Mouse (Mus musculus): ENCODE measurements around the gene Ankfy1. TPM values are rescaled to one million over a fixed set of nuclear protein-coding genes. Genes with fewer than 3 reads are reported as not detected.
"Not testable (repeated sequence)": the region's sequence is repeated elsewhere in the genome, so short reads cannot be mapped to it uniquely, and the experiment has no call there.

Gene Ankfy1
- total RNA-seq (2021), result 10 to 100 TPM; 37.9 to 38.4 TPM
- long read RNA-seq, experiment 1, full-length matches to known transcripts, result 1 of 13 reads
- long read RNA-seq, experiment 1, partial matches to known transcripts, result 1 of 13 reads
- long read RNA-seq, experiment 1, other reads (novel, unspliced or antisense), result 11 of 13 reads
- long read RNA-seq, experiment 2, full-length matches to known transcripts, result 1 of 9 reads
- long read RNA-seq, experiment 2, partial matches to known transcripts, result 0 of 9 reads
- long read RNA-seq, experiment 2, other reads (novel, unspliced or antisense), result 8 of 9 reads

DNA sequence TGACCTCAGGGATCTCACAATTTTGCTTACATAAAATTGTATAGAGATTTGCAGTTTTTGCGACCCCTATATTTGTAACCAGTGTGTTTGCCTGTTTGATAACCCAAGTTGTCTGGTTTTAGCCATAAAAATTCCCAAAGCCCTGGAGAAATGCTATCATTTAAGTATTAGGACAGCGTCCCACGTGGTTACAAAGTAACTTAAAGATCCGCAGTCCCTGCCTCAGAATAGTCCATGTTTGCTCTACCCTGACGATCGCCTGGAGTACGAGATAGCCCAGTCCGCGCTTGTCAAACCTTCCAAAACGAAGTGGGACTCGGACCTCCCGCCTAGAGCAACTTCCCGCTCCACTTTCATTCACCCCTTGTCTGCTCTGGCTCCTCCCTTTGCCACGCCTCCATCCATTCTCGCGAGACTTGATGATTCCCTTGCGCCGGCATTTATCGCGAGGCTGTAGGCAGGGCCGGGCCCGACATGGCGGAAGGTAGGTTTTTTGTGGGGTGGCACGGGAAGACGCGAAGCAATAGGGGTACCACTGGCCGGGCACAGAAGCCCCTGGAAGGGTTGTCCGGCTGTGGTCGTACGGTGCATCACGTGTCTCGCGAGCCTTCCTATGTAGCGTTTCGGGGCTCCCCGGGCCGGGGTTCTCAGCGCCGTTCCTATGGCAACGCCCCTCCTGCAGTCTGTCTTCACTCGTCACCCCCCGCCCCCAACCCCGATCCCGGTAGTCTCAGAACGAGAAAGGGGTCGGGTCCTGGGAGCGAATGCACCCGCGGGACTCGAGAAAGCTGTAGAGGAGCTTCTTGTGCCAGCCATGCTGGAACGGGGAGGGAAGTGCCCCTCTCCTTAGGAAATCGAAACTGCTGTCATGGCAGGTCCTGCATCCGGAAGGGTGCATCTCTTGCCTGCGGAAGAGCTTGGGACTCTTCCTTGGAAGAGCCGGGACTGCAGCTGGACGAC lies at the start of gene Ankfy1:
Ankfy1 (plus strand) TSS at position 456 of the 960 bp plus-strand sequence.
- DNase-seq (ENCODE audit: low spot score in 2 of 2), result peak; percentile 96

DNA sequence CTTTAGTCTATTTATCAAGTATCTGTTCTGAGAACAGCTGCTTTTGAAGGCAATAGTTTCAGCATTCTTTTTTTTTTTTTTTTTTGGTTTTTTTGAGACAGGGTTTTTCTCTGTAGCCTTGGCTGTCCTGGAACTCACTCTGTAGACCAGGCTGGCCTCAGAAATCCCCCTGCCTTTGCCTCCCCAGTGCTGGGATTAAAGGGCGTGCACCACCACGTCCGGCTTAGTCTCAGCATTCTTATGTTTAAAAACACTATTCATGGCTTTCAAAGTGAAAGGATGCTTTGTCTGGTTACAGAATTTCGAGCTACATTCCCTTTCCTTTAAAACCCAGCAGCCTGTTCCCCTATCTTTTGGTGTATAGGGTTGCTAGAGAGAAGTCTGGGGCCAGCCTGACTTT lies 47.1 kb upstream of the Ankfy1 start:
- no peak for DNase-seq (ENCODE audit: low spot score in 2 of 2)

DNA sequence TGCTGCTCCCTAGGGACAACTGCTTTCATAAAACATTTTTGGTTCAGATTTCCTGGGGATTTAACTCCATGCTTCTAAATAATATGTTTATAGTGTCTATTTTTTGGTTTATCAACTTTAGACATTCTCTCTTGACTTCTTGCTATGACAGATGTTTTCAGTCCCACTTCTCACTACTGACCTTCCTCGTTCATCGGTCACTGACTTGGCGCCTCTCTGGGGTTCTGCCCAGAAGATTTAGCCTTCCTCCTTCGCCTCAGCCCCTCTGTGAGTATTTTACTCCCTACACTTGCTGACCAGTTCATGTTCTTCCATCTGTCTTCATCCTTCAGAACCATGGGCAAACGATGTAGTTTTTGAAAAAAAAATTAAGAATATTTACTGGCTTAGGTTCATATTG lies 44.4 kb upstream of the Ankfy1 start:
- no peak for DNase-seq (ENCODE audit: low spot score in 2 of 2)

DNA sequence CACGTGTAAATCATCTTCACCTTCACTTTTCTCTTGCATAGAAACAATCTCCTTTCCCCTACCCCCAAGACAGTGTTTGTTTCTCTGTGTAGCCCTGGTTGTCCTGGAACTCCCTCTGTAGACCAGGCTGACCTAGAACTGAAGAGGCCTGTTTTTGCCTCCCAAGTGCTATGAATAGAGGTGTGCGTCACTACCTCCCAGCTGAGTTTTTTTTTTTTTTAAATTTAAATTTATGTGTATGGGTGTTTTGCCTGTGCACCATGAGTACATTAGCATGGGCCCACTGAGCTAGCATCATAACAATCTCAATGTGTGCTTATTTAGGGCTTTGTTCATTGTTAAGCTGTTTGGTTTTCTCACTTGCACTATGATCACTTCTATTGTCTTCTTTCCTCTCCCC lies 39.5 kb upstream of the Ankfy1 start:
- no peak for DNase-seq (ENCODE audit: low spot score in 2 of 2)

DNA sequence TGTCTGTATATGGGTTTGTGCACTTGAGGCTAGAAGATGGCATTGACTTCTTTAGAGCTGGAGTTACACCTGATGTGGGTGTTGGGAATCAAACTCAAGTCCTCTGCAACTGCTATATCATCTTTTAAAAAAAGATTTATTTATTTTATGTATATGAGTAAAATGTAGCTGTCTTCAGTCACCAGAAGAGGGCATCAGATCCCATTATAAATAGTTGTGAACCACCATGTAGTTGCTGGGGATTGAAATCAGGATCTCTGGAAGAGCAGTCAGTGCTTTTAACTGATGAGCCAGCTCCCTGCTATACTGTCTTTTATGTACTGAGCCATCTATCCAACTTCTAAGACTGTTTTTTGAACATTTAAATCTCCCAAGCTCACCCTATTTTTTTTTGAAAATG lies 29.9 kb upstream of the Ankfy1 start:
- DNase-seq (ENCODE audit: low spot score in 2 of 2), result no peak

DNA sequence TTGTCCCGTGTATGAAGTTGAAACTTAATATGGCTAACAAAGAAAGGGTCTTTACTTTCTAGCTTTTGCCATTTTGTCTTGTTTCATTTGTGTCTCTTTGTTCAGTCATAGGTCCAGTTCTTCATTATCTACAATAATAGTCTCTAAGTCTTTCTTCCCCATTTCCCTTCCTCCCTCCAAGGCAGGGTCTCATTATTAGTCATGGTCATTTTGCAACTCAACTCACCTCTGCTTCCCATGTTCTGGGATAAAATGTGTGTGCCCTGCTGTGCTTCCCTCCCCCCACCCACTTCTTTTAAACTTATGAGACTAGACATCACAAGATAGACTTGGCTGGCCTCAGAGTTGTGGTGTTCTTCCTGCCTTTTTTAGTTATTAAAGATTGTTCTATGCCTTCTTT lies 29.4 kb upstream of the Ankfy1 start:
- DNase-seq (ENCODE audit: low spot score in 2 of 2), result no peak

DNA sequence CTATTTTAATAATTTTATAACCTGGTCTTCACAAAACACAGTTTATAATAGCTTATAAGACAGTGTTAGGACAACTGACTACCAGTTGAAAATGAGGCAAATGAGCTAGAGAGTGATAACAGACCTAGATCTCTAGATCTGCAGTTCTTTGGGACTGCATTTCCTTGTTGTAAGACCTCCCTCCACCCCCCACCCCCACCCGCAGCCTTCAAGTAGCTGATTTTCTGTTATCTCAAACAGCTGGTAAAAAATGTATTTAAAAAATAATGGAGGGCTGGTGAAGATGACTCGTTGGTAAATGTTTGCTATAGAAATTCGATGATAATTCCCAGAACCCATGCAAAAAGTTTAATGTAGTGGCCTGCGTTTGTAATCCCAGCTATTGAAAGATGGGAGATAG lies 25.2 kb upstream of the Ankfy1 start:
- no peak for DNase-seq (ENCODE audit: low spot score in 2 of 2)

DNA sequence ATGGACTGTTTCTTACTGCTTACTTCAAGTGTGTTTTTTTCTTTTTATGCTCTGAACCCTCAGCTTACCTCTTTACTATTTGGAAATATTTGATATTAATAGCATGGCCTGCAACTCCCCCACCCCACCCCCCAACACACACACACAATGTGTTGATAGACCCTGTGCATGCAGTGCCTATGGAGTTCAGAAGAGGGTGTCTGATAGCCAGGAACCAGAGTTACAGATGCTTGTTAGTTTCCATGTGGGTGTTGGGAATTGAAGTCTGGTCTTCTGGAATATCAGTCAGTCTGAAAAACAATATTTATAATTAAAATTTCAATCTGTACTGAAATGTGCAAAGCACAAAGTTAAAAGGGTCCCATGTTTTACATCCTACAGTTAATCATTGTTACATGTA lies 19.2 kb upstream of the Ankfy1 start:
- DNase-seq (ENCODE audit: low spot score in 2 of 2), result no peak

DNA sequence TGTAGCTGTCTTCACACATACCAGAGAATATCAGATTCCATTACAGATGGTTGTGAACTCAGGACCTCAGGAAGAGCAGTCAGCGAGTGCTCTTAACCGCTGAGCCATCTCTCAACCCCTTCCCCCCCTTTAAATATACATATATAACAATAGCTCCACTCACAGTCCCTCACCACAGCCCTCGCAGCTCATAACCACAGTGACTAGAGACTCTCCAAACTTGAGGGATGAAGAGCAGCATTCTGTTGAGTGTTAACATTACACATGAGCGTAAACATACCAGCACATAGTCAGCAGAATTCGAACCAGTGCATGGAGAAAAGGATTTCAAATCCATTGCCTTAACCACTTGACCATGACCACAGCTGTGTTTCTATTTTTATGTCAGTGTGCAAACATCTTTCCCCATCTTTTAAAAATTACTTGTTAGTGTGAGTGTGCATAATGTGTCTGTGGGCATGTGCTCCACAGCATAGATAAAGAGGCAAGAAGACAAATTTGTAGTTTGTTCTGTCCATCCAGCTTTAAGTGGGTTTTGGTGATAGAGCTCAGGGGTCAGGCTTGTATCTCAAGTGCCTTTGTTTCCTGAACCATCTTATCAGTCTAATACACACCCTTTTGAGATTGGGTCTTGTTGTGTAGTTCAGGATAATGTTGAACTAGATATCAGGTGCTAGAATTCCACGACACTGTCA lies 18.4 kb upstream of the Ankfy1 start:
- no peak for DNase-seq (ENCODE audit: low spot score in 2 of 2)

DNA sequence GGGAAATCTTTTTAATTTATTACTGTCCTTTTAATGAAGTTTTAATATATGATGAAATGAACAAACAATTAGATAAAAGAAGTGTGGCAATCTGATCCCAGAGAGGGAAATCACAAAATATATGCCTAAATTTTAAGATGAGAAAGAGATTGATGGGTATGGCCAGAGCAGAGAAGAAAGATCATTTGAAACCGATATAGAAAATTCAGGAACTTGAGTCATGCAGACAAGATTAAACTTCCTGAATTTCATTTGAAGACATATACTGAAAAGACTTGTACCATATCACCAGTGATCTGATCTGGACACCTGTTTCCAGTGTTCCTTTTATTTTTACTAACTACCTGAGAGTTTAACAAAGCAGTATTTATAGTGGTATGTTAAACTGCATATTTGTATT lies 17.4 kb upstream of the Ankfy1 start:
- no peak for DNase-seq (ENCODE audit: low spot score in 2 of 2)

DNA sequence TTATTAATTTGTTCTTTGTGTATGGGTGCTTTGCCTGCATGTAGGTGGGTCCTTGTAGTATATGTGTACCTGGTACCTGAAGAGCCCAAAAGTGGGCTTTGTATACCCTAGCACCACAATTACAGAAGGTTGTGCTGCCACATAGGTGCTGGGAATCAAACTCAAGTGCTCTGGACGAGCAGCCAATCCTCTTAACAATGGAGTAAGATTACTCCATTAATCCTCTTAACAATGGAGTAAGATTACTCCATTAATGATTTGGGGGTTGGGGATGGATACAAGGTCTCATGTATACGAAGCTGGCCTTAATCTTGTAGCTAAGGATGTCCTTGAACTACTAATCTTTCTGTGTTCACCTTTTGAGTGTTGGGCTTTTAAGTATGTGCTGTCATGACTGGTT lies 14.5 kb upstream of the Ankfy1 start:
- no peak for DNase-seq (ENCODE audit: low spot score in 2 of 2)

DNA sequence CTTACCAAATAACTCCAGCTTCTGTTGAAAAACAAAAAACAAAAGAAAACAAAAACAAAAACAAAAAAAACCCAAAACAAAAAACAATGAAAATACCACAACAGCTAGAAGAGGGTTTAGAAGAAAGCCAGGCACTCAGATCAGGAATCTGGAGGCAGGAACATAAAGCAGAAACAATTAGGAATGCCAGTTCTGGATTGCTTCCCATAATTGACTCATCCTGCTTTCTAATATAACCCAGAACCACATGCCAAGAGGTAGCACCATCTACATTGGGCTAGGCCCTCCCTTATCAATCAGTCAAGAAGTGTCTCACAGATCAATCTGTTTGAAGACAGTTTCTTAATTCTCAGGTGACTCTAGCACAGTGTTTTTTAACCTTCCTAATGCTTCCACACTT lies 9.1 kb upstream of the Ankfy1 start:
- DNase-seq (ENCODE audit: low spot score in 2 of 2), result no peak

DNA sequence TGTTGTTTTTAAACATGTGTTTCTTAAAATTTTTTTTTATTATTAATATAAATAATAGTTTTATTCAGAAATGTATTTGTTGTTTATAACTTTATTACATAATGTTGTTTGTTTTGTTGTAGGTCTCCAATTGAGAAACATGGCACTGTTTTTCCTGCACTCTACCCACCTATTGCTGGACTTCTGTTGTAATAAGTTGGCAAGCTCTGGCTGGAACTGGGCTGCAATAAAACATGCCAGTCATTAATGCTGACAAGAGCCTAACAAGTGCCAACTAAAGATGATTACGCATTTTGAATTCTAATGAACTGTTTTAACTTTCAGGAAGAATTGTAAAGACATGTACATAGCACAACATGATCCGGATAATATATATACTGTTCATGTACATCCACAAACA lies 6.4 kb upstream of the Ankfy1 start:
- DNase-seq (ENCODE audit: low spot score in 2 of 2), result no peak

DNA sequence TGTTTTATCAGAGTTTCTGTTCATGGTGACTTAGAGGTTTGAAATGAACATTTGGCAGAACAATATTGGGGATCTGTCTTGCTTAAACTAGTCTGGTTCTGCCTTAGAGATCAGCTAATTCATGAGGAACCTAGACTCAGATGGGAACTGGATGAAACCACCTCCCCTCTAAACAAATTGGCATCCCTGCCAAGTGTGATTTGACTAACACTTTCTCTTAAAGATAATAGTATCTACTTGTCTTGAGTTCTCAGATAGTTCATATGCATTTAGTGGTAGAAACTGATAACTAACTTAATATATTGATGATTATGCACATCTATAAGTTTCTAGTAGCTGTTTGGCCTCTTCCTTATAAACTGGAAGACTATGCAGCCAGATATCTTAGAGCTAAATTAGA lies 3.1 kb upstream of the Ankfy1 start:
- DNase-seq (ENCODE audit: low spot score in 2 of 2), result no peak

DNA sequence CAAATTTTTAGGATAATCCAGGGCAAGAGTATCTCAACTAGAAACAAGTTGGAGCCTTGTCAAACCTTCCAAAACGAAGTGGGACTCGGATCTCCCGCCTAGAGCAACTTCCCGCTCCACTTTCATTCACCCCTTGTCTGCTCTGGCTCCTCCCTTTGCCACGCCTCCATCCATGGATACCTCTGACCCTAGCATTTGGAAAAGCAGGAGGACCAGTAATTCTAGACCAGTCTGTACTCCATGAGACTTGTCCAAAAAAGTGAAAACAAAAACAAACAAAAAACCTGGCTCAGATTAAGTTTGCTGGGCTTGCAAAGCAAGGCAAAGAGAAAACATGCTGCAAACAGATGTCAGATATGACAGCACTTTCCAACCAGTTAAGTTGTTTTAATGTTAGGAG lies 1.6 kb upstream of the Ankfy1 start:
- DNase-seq (ENCODE audit: low spot score in 2 of 2), result no peak

DNA sequence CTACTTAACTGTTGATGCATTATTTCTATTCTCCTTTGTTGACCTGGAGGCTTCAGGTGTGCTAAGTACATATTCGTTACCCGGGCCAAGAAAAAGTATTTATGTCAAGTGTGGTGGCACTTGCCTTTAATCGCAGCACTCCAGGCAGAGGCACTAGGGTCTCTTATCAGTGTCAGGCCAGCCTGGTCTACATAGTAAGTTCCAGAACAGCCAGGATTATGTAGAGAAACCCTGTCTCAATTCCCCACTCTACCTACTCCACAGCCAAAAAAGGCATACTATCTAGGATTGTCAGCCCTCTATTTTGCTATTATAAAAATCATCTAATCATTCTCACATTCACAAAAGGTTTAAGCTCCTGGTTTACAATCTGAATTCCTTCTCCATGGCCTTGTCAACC lies 691 bp upstream of the Ankfy1 start:
- no peak for DNase-seq (ENCODE audit: low spot score in 2 of 2)

DNA sequence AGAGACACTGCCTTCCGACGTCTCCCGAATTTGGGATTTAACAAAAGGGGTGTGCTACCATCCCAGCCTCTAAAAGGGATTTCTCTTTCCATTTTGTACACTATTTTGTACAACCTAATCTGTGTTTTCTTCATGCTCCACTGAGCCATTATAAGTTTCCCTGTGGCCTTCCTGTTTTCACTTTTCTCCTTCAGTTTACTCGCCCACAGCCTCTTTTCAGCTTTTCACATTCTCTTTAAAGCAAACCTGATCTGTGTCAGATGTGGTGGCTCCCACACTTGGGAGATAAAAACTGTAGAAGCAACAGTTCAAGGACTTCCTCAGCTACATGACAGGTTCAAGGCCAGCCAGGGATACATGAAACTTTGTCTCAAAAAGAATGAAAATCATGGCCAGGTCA lies 2.5 kb downstream of the Ankfy1 start:
- no peak for DNase-seq (ENCODE audit: low spot score in 2 of 2)

DNA sequence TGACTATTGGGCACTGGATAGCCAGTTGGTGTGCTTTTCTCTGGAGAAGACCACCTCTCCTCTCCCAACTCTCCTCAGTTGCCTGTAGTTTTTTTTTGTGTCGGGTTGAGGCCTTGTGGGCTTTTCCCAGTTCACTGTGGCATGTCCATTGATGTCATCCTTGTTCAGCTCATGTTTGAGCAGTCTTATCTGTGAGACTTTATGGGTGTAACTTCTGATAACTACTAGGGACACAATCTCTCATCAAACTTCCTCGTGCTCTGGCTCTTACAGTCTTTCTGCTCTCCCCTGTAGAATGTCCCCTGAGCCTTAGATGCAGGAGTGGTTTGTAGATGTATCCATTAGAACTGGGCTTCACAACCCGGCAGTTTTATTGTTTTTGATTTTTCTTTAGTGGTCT lies 5.2 kb downstream of the Ankfy1 start:
- DNase-seq (ENCODE audit: low spot score in 2 of 2), result no peak

DNA sequence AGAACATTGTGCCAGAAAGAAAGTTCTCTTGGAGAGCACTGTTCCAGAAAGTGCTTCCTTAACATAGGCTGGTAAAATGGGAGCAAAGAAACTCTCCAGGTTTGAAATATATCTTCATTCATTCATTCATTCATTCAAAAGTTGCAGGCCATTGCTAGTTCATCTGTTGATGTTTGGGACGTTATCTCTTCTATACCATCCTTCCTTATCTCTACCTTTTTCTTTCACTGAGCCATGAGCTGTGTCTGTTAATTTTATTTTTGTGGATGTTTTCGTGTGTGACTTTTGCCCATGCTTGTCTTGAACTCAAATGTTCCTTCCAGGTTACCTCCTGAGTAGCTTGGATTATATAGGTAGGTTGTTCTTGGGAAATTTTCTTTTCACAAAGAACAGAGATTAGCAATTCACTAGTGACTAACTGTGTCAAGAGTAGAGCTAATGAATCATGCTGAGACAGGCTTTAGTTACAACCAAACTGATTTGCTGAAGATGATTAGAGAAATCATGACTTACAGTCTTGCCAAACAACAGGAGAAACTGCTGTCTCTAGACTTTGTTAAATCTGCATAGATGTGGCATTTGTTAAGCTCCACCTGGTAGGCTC lies 6.7 kb downstream of the Ankfy1 start:
- DNase-seq (ENCODE audit: low spot score in 2 of 2), result no peak

DNA sequence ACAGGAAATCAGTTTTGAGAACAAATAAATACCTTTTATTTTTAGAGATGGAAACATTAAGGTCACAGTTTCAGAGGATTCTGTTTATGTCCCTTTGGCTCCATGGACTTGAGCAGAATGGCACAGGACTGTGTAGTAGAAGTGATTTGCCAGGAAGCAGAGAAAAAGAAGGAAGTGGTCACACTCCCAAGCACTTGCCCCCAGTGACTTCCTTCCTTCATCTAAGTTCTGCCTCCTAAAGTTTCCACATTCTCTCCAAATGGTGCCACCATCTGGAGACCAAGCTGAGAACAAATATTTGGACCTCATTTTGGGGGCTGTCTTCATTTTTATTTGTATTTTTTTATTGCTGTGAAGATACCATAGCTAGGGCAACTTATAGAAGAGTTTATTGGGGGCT lies 7.5 kb downstream of the Ankfy1 start:
- no peak for DNase-seq (ENCODE audit: low spot score in 2 of 2)

DNA sequence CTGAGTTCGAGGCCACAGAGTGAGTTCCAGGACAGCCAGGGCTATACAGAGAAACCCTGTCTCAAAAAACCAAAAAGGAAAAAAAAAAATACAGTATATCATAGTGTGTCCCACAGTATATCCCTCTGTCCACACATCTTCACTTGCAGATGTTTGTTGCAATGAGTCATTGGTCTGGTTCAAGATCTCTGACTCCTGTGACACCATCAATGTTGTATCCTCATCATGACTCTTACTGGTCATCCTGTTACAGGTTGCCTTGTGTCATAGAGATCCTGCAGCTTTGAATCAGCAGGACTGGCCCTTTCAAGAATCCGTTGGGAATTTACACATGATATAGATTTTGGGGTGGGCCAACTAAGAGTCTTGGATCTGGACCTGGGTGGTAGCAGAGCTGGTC lies 15.3 kb downstream of the Ankfy1 start:
- not testable (repeated sequence) for DNase-seq (ENCODE audit: low spot score in 2 of 2)

DNA sequence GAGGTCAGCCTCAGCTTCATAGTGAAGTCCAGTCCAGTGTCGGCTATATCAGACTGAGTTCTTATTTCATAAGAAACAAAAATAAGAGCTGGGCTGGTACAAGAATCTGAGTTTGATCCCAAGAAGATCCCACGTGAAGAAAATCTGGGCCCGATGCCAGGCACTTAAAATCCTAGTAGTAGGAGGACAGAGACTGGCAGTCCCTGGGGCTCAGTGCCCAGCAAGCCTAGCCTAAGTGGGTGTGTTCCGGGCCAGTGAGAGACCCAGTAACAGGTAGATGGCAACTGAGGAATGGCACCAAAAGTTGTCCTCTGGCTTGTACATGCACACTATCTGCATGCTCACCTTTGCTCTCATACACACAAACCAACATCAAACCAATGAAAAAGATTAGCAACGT lies 22.9 kb downstream of the Ankfy1 start:
- DNase-seq (ENCODE audit: low spot score in 2 of 2), result peak in 1 of 2 experiments; percentile 38
